Mouse (Mus musculus): ENCODE measurements around the gene Hoxa5.

Hoxa5 gene

GRCm38 (mm10) chr6:52227470-52228222 lies 23.3 kb upstream of the Hoxa5 start:
- DNase-seq (ENCODE audit: low read depth, low spot score): no peak

GRCm38 (mm10) chr6:52226569-52227257 lies 22.3 kb upstream of the Hoxa5 start:
- no peak for DNase-seq (ENCODE audit: low read depth, low spot score)

GRCm38 (mm10) chr6:52225612-52226568 lies 21.5 kb upstream of the Hoxa5 start:
- no peak for DNase-seq (ENCODE audit: low read depth, low spot score)

- no peak for DNase-seq (ENCODE audit: low read depth, low spot score)
Measured at GRCm38 (mm10) chr6:52224895-52225611, 20.7 kb upstream of the Hoxa5 start.

- no peak for DNase-seq (ENCODE audit: low read depth, low spot score)
Measured at GRCm38 (mm10) chr6:52223939-52224760, 19.8 kb upstream of the Hoxa5 start.

GRCm38 (mm10) chr6:52222729-52223128 lies 18.3 kb upstream of the Hoxa5 start:
- DNase-seq (ENCODE audit: low read depth, low spot score): no peak

- DNase-seq (ENCODE audit: low read depth, low spot score): no peak
Measured at GRCm38 (mm10) chr6:52221993-52222685, 17.8 kb upstream of the Hoxa5 start.

- peak; percentile 84 for DNase-seq (ENCODE audit: low read depth, low spot score)
Measured at GRCm38 (mm10) chr6:52221337-52221992, 17.1 kb upstream of the Hoxa5 start, which contains the start of gene Hoxa7. Gene Hoxa7, minus strand, starts transcription at chr6:52221854.

GRCm38 (mm10) chr6:52220865-52221310 lies 16.5 kb upstream of the Hoxa5 start:
- DNase-seq (ENCODE audit: low read depth, low spot score): no peak

GRCm38 (mm10) chr6:52220003-52220864 lies 15.8 kb upstream of the Hoxa5 start:
- no peak for DNase-seq (ENCODE audit: low read depth, low spot score)

- no peak for DNase-seq (ENCODE audit: low read depth, low spot score)
Measured at GRCm38 (mm10) chr6:52219234-52219942, 15.0 kb upstream of the Hoxa5 start.

- DNase-seq (ENCODE audit: low read depth, low spot score): no peak
Measured at GRCm38 (mm10) chr6:52218643-52219215, 14.3 kb upstream of the Hoxa5 start.

GRCm38 (mm10) chr6:52217895-52218642 lies 13.7 kb upstream of the Hoxa5 start:
- DNase-seq (ENCODE audit: low read depth, low spot score): peak; percentile 27

GRCm38 (mm10) chr6:52217459-52217768 lies 13.0 kb upstream of the Hoxa5 start:
- DNase-seq (ENCODE audit: low read depth, low spot score): peak; percentile 58

GRCm38 (mm10) chr6:52216691-52217458 lies 12.5 kb upstream of the Hoxa5 start:
- peak; percentile 33 for DNase-seq (ENCODE audit: low read depth, low spot score)

Data from CD4-positive helper T cell, adult 2 months (primary cell).